Mouse (Mus musculus) left cerebral cortex, adult 2 months (tissue): Measurements from ENCODE around the gene Gm20517. TPM values are rescaled to one million over a fixed set of nuclear protein-coding genes. Genes with fewer than 3 reads are reported as not detected.

ENCODE experiments used
- DNase-seq, 2 experiments: peaks; one replicate each; pipeline ENCODE4 v3.0.0; 2021 to 2022; ENCODE audit warnings: low spot score in 2 of 2, mixed read lengths in 1 of 2; ENCODE audit errors: extremely low spot score in 1 of 2
- H3K27ac ChIP-seq: fragments of 200-600 bp; 2 replicates; pipeline ENCODE4 v1.8.1; 2022
- H3K4me3 ChIP-seq: fragments of 200-600 bp; 2 replicates; pipeline ENCODE4 v1.8.1; 2022
- CTCF ChIP-seq: fragments of 200-600 bp; IDR thresholded peaks from 2 replicates; pipeline ENCODE4 v1.8.1; 2022; ENCODE audit warnings: antibody characterized with exemption, mild to moderate bottlenecking, moderate library complexity
- intact Hi-C: fragments of 180-260 bp; cut with DNase I; formaldehyde crosslinking; loops from one replicate; pipeline ENCODE4 v1.15.1; 2025
- total RNA-seq, 2 experiments: library from RNA; stranded (reverse); gene quantifications; 2 replicates each; pipeline ENCODE4 v1.2.3; 2021

Gm20517 gene
- total RNA-seq, 2 experiments from 2014 or later, result 7.1 TPM

DNA sequence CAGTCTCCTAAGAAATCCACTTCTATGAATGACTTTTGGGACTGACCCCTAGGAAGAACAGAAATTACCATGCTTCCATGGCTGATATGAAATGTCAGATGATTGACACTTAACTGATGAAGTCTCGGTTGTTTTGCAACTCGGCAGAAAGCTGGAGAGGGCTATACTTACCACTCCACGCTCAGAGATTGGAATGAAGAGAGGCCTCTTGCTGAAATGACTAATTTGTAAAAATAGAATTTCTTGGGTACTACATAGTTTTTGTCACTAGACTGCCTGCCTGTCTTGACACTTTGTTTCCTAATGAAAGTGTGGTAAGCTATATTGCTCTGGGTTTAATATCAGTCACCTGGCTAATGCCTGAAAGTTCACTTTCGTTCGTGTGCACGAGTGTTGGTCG lies 53.1 kb downstream of the Gm20517 start:
- intact Hi-C loops, result no loop called here

DNA sequence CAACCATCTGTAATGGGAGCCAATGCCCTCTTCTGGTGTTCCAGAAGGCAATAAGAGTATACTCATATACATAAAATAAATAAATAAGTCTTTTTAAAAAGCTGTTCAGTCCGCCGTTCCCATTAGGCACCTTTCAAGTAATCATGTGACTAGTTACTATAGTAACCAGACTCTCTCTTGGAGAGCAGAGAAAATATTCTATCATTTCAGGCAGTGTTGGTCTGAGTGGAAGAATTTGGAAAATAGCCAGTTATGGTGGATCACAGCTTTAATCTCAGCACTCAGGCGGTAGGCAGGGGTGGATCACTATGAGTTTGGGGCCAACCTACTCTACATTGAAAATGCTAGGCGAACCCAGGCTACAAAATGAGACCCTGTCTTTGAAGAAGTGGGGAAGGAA lies 57.8 kb downstream of the Gm20517 start:
- Histone ChIP-seq H3K27ac (no peak overlapping the region), H3K4me3 (no peak overlapping the region)
- no peak for TF ChIP-seq CTCF
- intact Hi-C loops, result no loop called here
- DNase-seq, result no peak

More for the DNA sequence above, 53.1 kb downstream of the Gm20517 start:
- Histone ChIP-seq H3K27ac (no peak overlapping the region), H3K4me3 (no peak overlapping the region)
- no peak for DNase-seq
- no peak for TF ChIP-seq CTCF

DNA sequence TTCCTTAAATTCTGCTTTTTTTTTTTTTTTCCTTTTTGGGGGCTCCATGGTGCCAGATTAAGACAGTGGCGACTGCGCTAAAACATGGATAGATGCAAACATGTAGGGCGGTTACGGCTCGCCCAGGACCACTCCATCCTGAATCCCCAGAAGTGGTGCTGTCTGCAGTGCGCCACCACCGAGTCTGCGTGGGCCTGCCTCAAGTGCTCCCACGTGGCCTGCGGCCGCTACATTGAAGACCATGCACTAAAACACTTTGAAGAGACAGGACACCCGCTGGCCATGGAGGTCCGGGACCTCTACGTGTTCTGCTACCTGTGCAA lies 60.6 kb downstream of the Gm20517 start:
- H3K4me3 ChIP-seq, result peak overlapping the region; percentile 57
- peak overlapping the region; percentile 78 for H3K27ac ChIP-seq
- DNase-seq, result no peak
- intact Hi-C loops, result loop anchor here (5.0 kb wide), 2 partner anchors 45 to 160 kb away; no protein-coding TSS in a partner anchor
- TF ChIP-seq CTCF, result no peak

- TF ChIP-seq CTCF, result peak; percentile 5
- peak; percentile 55 to 61 for DNase-seq
- Histone ChIP-seq H3K27ac (peak overlapping the region; percentile 78), H3K4me3 (peak overlapping the region; percentile 57)
- intact Hi-C loops, result loop anchor here (5.0 kb wide), 2 partner anchors 45 to 160 kb away; no protein-coding TSS in a partner anchor
Measured at GRCm38 (mm10) chr17:47672311-47673111, 61.1 kb downstream of the Gm20517 start.

DNA sequence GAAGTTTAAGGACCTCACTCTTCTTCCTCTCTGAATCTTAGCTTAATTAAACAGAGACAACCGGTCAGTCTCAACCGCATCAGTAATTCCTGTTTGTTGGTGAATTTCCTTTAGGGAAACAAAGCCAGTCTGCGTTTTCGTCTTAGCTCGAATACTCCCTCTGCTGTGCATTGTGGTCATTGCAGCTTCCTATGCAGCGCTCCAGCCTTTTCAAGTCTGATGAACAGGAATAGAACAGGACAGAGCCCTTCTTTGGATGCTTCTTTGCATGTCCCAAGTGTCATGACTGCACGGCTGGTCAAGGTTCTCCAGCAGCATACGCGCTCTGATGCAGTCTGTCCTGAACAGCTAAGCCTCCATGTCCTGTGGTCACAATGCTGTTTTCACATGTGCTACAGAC lies 65.2 kb downstream of the Gm20517 start:
- peak; percentile 91 for TF ChIP-seq CTCF
- intact Hi-C loops, result no loop called here
- H3K27ac ChIP-seq, result no peak overlapping the region
- no peak overlapping the region for H3K4me3 ChIP-seq
- DNase-seq, result peak; percentile 74 to 79

DNA sequence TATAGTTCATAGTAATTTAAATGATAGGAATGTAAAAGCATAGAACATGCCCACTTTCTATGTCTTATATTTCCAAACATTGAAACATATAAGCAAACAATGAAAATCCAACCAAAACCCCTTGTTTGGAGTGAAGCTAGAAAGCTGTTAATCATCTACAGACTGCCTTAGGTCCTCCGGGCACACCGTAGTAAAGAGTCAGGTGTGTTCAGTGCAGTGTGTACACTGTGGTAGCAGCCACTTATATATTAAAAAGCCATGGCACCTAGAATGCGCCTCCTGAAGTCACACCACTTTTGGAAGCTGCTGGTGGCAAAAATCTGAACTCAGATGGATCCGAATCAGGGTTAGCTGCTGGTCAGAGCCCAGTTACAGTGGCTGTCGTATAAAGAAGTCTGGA lies 66.8 kb downstream of the Gm20517 start:
- DNase-seq, result no peak
- intact Hi-C loops, result no loop called here
- no peak overlapping the region for H3K4me3 ChIP-seq
- TF ChIP-seq CTCF, result no peak
- no peak overlapping the region for H3K27ac ChIP-seq

DNA sequence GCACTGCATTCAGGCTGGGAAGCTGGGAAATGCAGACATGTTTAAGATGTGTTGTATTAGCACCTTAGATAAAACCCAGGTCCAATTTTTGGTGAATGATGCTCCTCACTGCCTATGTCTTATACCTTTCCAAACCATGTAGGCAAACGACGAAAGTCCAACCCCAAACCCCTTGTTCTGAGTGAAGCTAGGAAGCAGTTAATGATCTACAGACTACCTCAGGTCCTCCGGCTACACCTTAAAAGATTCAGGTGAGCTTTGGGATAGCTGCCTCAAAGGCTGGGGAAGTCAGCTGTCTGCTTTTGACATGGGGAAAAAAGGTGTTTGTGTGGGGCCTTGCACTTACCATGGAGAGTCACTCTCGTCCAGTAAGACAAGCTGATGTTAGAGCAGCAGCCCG lies 67.3 kb downstream of the Gm20517 start:
- Histone ChIP-seq H3K27ac (no peak overlapping the region), H3K4me3 (no peak overlapping the region)
- intact Hi-C loops, result no loop called here
- no peak for TF ChIP-seq CTCF
- no peak for DNase-seq

GRCm38 (mm10) chr17:47682836-47683235 lies 71.4 kb downstream of the Gm20517 start:
- no peak for TF ChIP-seq CTCF
- Histone ChIP-seq H3K27ac (no peak overlapping the region), H3K4me3 (no peak overlapping the region)
- no peak for DNase-seq
- intact Hi-C loops, result loop anchor here (10.0 kb wide), 1 partner anchor 318 kb away; the partner anchor contains the start of gene Mrps10

GRCm38 (mm10) chr17:47687409-47688343 lies 76.3 kb downstream of the Gm20517 start:
- H3K4me3 ChIP-seq, result peak overlapping the region; percentile 93
- no peak for TF ChIP-seq CTCF
- DNase-seq, result peak; percentile 95 to 97
- peak overlapping the region; percentile 90 for H3K27ac ChIP-seq
- intact Hi-C loops, result loop anchor here (5.0 to 10.0 kb wide), 3 partner anchors 75 to 323 kb away; partner anchors contain the start of genes Bysl, Gm20517, Med20 and Mrps10

- peak within 1 kb of the TSS; percentile 93 for H3K4me3 ChIP-seq
- no peak for TF ChIP-seq CTCF
- intact Hi-C loops, result loop anchor here (5.0 to 10.0 kb wide), 3 partner anchors 76 to 323 kb away; partner anchors contain the start of genes Bysl, Gm20517, Med20 and Mrps10
- peak within 1 kb of the TSS; percentile 90 for H3K27ac ChIP-seq
- DNase-seq, result no peak
Measured at GRCm38 (mm10) chr17:47688344-47688607, 76.9 kb downstream of the Gm20517 start, which contains the start of gene Tomm6. Gene Tomm6 (minus strand): TSS chr17:47688386.

GRCm38 (mm10) chr17:47688608-47689575 lies 77.5 kb downstream of the Gm20517 start, which contains the start of gene Frs3:
Gene Frs3 (plus strand): TSS chr17:47689030.
- Histone ChIP-seq H3K27ac (peak within 1 kb of the TSS; percentile 90), H3K4me3 (peak within 1 kb of the TSS; percentile 93)
- TF ChIP-seq CTCF, result peak; percentile 18
- intact Hi-C loops, result loop anchor here (5.0 to 10.0 kb wide), 3 partner anchors 77 to 324 kb away; partner anchors contain the start of genes Bysl, Gm20517, Med20 and Mrps10
- DNase-seq, result peak; percentile 78 to 81
